Mouse (Mus musculus): ENCODE data around the gene Myo1d.

Myo1d gene

DNA sequence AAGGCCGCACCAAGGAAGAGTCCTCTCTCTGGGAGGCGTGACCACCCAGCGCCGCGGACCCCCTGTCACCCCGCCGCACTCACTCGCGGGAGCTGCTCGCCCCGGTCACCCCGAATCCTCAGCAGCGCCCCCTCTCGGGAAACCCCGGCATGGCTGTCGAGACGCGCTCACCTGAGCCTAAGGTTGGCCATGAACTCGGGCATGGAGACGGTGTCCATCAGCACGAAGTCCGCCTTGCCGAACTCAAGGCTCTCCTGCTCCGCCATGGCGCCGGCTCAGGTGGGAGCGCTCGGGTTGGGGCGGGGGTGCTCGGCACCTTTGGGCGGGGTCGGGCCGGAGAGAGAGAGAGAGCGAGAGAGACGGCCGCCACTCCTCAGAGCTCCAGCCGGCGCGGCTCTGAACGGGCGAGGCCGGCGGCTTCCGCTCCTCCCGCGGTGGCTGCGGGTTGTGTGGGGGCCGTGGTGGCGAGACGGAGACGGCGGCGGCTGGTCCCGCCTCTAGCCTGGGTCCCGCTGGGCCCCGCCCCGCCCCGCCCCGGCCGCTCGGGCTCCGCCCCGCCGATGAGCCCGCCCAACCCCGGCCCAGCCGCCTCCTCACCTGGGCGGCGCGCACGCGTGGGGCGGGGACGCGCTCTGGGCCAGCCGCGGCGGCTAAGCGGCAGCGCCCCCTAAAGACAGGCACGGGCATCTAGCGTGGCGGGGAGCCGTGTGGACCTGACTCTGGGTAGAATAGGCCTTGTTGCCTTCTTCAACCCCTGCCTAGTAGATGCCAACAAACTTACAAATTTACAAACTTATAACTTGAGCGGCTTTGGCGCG is at the start of gene Myo1d:
Myo1d (minus strand) TSS at position 499 of the 818 bp plus-strand sequence.
- peak; percentile 83 for DNase-seq (ENCODE audit: low read depth, low spot score)

DNA sequence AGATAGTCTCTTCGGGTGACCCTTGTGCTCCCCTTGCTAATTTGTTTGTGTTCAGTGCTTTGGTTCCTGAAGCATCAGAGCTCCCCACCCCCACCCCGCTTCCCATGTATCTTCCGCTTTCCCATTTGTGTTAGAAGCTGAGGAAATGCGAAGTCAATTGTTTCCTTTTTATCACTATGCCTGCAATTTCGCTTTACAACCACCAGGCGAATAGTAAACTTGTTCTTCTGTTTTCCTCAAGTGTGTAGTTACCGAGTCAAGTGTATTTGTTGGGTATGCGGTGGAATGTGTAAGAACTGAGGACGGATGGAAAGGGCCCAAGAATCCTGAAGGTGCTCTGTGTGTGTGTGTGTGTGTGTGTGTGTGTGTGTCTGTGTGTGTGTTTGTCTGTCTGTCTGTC is 42.0 kb upstream of the Myo1d start:
- DNase-seq (ENCODE audit: low read depth, low spot score), result no peak

DNA sequence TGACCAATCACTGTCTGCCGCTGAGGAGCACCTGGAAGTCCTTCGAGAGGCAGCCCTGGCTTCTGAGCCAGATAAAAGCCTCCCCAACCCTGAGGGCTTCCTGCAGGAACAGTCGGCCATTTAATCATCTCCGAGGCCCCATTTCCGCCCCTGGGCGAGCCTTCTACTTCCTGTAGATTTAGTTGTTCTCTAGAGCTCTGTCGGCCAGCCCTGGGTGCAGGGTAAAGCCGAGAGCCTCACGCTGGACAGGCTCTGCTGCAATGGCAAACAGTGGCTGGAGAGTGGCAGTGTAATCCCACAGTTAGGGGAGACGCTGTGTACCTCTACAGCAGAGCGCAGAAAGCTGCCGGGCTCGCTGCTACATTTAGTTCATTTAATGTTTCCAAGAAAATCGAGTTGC is 41.5 kb upstream of the Myo1d start:
- no peak for DNase-seq (ENCODE audit: low read depth, low spot score)

DNA sequence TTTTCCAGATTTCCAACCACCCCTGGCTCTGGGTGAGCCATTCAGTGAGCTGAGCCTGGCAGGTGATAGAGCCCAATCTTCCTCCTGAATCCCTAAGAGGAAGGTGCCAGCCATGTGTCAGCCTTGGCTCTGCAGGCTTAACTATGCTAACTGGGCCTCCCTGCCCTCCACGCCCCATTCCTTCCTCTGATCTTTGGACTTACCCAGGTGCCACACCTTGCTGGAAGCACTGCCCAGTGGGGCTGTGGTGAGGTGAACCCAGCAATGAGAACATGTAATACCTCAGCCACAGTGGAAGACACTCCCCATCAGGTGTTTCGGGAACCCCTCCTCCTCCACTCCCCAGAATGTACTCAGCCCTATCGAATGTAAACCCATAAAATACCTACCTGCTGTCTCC is 40.3 kb upstream of the Myo1d start:
- DNase-seq (ENCODE audit: low read depth, low spot score), result no peak

DNA sequence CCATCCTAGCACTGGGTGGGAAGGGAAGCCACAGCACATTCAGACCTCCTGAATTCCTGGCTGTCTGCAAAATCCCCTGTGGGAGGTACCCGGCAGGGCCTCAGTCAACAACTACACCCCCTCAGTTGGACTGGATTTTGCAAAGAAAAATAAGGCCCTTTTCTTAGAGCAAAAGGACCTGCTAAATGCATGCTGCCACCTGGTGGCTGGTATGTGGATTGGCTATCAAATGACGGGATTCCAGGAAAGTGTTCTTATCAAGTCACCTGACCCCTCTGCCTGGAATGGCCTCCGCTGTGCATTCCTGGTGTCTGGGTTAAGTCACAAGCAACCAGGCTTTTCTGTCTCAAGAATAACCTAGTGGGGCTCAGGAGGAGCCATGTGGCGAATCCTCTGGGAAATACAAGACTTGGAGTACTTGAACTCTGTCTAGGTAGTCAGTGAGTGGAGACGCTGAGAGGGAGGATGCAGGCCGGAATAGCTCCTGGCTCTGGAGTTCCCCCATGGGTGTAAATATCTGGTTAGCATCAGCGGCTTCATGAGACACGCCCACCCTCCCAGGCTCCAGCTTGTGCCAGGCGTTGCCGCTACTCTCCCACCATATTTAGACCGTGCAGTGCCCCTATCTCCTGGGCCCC is 38.4 kb upstream of the Myo1d start:
- peak; percentile 91 for DNase-seq (ENCODE audit: low read depth, low spot score)

DNA sequence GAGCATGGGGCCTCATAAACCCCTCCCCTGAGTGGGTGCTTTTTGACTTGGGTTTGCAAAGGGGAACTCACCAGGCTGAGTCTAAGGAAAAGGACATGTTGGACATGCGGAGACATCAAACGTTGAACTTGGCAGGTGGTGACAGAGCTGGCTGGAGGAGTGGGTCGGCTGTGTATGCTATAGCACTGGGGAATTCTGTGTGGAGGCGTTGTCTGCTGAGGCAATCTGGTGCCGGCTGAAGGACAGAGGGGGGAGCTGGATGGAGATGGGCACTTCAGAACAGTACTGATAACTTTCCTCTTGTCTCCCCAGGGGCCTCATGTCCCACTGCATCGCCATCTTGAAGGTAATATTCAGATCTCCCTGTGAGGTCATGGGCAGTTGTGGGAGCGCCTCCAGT is 35.5 kb upstream of the Myo1d start:
- DNase-seq (ENCODE audit: low read depth, low spot score), result no peak

DNA sequence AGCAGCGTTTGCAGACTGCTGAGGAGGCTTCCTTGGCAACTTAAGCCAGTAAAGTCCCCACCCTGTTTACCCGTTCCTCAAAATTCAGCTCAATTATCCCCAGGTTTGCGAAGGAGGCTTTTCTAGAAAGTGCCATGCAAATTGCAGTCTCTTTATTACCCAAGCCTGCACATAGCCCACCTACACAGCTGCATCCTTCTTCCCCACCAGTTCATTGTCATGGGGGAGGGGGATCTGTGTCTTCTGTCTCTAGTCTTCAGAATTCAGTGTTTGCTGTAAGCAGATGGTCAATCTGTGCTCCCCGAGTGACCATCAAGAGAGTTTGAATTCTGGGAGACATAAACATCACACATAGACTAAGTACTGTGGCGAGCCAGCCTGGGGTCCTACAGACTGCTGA is 31.3 kb upstream of the Myo1d start:
- no peak for DNase-seq (ENCODE audit: low read depth, low spot score)

DNA sequence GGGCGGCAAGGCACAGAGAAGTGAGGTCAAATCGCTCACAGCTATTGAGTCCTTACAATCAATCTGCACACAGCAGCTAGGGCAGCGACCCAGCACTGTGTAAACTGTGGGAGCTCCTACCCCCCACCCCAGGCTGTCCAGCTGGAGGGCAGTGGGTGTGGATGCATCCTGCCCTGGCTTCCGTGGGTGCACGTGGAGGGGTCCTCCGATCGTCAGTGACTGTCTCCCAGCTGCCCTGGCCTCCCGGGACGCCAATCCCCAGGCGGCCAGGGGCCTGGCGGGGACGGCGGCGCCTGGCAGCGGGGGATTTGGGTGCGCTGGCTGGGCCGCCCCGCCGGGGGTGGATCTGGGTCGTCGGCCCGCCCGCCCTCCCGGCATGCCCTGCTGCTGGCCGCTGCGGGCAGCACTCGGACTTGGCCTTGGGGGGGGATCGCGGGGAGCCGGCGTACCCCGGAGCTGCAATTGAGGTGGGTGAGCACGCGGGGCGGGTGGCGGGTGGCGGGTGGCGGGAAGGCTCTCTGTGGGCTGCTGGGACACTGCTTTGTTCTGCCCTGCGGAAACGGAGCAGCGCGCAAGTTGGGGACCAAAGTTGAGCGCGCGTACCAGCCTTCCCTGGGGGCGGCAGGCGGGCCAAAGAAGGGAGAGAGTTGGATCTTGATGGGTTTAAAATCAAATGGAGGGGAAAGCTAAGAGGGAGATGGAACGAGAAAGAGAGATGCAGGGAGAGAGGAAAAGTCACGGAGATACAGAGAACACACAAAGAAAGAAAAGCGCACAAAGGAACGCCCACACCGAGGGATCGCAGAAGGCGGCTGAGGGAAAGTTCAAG is 30.4 kb upstream of the Myo1d start, which contains the start of gene Tmem98:
Tmem98 (plus strand) TSS at position 183 of the 829 bp plus-strand sequence.
- DNase-seq (ENCODE audit: low read depth, low spot score), result peak; percentile 35

DNA sequence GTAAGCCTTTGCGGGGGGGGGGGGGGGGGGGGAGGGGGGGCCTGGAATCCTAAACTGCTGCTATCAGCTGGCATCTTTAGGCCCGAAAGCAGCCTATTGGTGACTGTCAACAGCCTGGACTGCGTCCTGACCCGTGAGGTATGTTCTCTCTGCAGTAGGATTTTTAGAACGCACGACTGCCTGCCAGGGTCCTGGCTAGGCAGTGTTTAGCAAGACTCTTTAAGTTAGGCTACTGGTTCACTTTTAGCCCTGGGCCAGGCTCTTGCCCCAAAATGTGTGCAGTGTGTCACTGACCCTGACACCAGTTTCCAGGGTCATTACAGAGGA is 29.8 kb upstream of the Myo1d start:
- DNase-seq (ENCODE audit: low read depth, low spot score), result no peak

DNA sequence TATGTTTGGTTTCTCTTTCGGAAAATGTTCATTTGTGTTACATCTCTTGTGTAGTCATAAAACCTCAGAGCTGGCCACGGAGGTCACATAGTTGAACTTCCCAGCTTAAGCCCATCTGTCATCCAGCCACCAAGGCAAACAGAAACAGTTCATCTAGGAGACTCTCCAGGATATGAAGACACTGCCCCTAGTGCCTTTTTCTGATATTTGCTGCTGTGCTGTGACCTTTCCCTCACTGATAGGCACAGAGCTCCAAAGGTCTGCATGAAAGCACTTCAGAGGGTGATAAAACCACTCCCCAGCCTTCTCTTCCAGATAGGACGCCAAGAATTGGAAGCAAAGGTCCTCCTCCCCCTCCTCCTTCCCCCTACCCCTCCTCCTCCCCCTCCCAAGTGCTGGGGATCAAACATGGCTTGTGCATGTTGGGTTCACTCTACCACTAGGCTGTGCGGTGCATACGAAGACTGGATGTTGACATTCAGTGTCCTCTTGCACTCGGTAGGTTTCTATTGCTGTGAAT is 28.8 kb upstream of the Myo1d start:
- DNase-seq (ENCODE audit: low read depth, low spot score), result no peak

DNA sequence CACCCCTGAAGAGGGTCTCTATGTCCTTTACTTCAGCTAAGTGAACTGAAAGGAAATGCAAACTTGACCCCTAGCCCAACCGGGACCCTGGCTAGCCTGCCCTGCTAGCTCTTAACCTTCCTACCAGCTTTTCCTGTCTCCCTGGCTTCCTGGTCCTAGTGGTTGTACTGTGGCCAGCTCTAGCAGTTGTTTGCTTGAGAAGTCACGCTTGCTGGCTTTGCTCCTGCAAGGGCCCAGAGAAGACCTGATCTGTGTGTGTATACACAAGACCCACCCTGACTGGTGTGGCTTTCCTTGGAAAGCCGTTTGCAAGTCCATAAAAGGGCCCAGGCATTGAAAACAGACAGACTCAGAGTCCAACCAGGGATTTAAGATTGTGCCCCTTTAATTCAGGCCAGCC is 22.9 kb upstream of the Myo1d start:
- DNase-seq (ENCODE audit: low read depth, low spot score), result no peak

DNA sequence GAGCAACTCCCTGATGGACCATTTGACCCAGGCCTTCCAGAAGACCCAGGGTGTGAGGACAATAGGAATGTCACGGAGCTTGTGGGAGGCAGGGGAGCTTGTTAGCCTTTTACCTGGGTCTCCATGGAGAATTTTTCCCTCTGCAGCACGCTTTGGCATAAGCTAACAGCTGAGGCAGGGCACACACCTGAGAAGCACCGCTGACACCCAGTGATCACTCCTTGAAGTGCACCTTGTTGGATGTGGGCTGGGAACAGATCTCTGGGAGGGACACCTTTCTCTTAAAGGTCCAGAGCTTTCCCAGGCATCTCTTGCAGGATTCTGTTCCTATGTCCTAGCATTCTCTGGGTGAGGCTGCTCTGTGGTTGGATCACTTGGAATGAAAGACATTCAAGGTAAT is 20.2 kb upstream of the Myo1d start:
- DNase-seq (ENCODE audit: low read depth, low spot score), result no peak

DNA sequence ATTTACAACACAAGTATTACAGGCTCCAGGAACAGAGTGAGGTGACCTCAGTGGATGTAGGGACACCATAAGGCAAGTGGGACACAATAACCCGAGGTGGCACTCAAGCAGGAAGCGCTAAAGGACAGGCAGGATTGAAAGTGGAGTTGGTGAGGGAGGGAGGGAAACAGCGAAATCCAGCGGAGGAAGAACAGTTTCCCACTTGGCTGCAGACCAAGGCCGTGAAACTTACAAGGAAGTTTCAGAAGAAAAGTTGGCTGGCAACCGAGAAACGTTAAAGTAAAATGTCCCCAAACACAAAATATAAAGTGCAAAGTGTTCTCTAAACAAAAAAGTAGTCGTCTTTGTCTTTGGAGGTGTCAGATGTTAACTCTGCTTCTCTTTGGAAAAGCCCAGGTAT is 15.6 kb upstream of the Myo1d start:
- DNase-seq (ENCODE audit: low read depth, low spot score), result no peak

DNA sequence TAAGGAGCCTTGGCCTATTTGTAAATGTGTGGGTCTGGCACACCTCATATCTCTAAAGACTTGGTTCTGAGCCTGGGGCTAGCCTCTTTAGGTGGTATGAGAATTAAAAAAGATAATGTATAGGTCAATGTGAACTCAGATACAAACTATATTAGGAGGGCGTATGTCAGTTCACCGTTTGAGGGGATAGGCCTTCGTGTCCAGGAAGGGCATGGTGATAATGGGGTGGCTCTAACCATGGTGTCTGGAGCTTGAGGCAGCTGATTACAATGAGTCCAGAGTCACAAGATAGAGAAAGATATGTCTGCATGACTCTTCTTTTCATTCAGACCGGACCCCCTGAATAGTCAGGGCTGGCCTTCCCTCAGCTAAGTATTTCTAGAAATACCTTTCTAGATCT is 14.5 kb upstream of the Myo1d start:
- DNase-seq (ENCODE audit: low read depth, low spot score), result no peak

DNA sequence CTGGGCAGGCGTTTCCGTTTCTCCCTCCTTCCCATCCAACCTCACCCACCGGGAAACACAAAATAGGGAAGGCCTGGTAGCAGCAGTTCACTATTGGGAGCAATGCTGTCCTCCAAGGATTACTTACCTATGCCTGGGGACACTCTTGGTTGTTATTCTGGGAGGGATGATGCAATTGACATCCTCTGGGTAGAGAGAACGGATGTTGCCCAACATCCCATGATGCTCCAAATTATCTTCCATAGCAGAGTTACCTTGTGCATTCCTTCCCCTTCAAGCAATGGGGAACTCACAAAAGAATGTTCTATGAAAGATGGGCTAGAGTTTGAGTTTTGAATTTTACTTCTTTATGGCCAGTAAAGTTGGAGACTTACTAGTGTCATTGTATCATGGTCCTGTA is 13.6 kb upstream of the Myo1d start:
- no peak for DNase-seq (ENCODE audit: low read depth, low spot score)

DNA sequence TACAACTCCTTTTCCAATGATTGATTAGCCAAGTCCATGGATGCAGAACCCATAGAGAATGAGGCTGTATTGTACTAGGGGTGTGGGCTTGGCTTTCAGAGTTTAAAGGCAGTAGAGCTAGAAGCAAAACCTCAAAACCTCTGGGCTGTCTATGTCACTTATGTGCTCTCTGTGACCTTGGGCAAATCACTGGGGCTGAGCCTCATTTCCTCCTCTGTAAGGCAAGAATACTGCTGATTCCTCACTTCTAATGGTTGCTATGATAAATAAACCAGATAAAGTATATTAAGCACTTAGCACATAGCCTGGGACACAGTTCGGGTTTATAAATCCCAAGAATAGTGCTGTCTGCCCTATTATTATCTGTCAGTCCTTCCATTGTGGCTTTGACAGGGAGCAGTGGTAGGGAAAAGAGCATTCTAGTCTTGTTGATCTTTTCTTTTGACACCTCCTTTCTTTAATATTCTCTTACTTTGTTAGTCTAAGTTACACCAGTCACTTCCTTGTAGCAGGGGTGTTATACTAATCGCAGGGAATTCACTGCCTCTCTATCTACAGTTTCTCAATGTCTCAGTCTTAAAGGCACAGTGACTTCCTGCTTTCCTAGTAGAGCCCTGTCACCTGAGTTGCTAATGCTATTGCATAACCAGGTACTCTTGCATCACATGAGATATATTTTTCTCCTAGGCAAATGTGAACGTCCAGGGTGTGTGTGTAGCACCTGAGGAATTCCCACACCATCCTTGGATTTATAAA is 12.0 kb upstream of the Myo1d start:
- DNase-seq (ENCODE audit: low read depth, low spot score), result no peak

DNA sequence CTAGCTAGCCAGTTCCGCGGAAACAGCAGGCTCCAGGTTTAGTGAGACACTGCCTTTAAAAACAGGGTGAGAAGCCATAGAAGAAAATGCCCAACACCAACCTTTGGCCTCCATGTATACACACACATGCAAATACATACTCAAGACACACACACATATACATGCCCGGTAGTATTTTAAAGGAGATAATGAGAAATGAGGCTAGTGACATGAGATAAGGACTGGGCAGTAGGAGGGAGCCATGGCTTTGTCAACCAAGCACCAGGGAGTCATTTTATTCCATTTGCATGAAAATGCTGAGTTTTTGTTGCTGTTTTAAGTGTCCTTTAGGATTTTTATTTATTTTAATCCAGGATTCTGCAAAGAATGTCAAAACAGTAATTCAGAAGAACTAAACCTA is 10.6 kb upstream of the Myo1d start:
- DNase-seq (ENCODE audit: low read depth, low spot score), result no peak

DNA sequence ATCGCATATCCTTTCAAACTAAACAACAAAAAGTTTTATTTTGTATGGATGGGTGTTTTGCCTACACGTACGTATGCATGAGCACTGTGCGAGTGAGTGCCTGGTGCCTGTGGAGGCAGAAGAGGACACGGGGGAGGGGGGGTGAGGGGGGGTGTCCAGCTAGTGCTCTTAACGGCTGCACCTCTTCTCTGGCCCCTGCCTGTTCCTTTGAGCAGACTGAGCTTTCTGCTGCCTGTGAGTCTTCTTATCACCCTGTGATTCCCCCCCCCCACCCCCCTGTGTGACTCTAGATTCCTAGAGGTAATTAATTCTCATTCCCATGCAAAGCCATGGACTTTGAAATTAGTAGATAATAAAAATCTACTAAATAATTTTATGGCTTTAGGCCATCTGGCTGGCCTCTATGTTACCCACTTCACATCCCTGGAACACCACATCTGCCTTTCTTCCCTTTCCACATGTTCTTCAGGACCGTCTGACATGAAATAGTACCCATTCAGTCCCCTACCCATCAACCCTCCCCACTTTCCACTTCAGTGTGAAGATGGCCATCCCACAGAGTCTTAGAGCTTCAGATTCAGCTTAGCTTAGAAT is 9.9 kb upstream of the Myo1d start:
- no peak for DNase-seq (ENCODE audit: low read depth, low spot score)

DNA sequence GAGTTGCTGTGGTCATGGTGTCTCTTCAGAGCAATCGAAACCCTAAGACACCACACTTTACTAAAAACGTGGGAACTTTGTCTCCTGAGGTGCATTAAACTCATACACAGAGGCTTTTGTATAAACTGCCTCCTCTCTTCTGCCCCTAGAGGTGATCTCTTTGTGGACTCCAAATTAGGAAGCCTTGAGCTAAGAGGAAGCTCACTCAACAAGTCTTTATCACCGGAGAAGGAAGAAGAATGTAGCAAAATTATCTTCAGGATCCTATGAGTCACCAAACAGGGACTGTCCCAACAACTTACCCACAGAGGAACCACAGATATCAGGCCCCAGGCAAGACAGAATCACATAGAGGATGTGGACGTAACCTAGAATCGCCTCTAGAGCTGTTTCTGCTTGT is 5.8 kb upstream of the Myo1d start:
- DNase-seq (ENCODE audit: low read depth, low spot score), result no peak

DNA sequence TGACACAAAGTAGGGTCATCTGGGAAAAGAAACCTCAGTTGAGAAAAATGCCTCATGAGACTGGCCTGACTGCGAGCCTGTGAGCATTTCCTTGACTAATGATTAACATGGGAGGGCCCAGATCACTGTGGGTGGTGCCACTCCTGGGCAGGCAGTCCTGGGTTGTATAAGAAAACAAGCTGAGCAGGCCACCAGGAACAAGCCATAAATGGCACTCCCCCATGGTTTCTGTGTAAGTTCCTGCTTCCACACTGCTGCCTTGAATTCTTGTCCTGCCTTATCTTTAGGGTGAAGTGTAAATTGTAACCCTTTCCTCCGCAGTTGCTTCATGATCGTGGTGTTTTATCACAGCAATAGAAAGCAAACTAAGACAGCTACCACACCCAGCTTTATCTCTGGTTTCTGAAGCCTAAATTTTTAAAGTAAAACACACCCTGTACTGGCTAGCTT is 4.5 kb upstream of the Myo1d start:
- DNase-seq (ENCODE audit: low read depth, low spot score), result no peak

DNA sequence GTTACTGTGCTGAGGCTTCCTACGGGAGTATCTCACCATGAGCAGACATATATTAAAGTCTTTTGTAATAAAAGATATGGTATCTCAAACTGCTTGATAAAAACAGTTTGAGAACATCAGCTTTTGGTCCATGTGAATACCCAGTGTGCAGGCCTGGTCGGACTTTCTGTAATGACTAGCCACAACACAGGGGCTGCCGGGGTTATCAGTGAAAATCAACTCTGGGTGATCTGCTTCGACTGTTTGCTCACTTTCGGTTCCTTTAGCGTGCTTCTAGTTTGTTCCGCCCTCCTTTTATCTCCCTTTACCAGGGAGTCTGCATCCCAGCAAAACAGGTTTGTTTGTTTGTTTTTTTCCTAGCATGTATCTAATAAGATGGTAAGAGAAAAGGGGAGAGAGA is 3.6 kb upstream of the Myo1d start:
- no peak for DNase-seq (ENCODE audit: low read depth, low spot score)

Measured in forelimb bud, embryonic 11.5 days (tissue).